Mouse (Mus musculus): ENCODE data around the gene Zfp266. TPM values are rescaled to one million over a fixed set of nuclear protein-coding genes. Genes with fewer than 3 reads are reported as not detected.
"Not testable (repeated sequence)": the region's sequence is repeated elsewhere in the genome, so short reads cannot be mapped to it uniquely, and the experiment has no call there.

The Zfp266 gene
- total RNA-seq (2021), result 10 to 100 TPM; 16.6 to 18.4 TPM
- long read RNA-seq, experiment 1, full-length matches to known transcripts, result 3 of 8 reads
- long read RNA-seq, experiment 1, partial matches to known transcripts, result 0 of 8 reads
- long read RNA-seq, experiment 1, other reads (novel, unspliced or antisense), result 5 of 8 reads
- long read RNA-seq, experiment 2, full-length matches to known transcripts, result 7 of 13 reads
- long read RNA-seq, experiment 2, partial matches to known transcripts, result 0 of 13 reads
- long read RNA-seq, experiment 2, other reads (novel, unspliced or antisense), result 6 of 13 reads

DNA sequence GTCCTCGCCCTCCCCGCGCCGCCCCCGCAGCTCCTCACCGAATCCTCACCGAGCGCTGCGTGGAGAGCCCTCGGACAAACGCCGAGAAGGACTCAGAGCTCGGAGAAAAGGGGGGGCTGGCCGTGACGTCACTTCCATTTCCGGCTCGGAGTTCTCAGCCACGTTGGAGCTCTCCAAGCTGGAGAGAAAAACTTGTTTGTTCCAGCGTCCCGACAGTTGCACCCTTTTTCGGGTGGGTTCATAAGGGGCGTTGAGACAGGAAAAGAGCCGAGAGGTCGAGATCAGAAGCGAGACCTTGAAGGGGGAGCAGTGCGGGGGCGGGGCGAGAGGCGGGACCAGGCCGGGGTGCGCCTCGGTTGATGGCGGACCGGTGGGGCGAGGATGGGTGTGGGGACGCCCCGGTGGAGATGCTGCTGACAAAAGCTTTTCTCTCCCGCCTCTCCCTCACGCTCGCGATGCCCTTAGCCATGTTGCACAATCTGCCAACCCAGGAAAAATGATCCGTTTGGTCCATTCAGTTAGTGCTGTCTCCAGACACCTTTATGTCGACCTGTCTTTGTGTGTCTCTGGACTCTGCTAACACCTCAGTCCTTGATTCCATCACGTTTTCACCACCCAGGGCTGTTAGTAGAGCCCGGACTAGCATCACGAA is at the start of gene Zfp266:
Gene Zfp266, minus strand, starts transcription at position 112 of the 652 bp plus-strand sequence.
- DNase-seq, result peak; percentile 94
- Histone ChIP-seq H3K4me3 (peak within 1 kb of the TSS; percentile 98), H3K27ac (peak within 1 kb of the TSS; percentile 98)
- no peak for TF ChIP-seq CTCF (IDR thresholded peaks at IDR 0.05)
- intact Hi-C loops (cut with DNase I), result no loop called here

DNA sequence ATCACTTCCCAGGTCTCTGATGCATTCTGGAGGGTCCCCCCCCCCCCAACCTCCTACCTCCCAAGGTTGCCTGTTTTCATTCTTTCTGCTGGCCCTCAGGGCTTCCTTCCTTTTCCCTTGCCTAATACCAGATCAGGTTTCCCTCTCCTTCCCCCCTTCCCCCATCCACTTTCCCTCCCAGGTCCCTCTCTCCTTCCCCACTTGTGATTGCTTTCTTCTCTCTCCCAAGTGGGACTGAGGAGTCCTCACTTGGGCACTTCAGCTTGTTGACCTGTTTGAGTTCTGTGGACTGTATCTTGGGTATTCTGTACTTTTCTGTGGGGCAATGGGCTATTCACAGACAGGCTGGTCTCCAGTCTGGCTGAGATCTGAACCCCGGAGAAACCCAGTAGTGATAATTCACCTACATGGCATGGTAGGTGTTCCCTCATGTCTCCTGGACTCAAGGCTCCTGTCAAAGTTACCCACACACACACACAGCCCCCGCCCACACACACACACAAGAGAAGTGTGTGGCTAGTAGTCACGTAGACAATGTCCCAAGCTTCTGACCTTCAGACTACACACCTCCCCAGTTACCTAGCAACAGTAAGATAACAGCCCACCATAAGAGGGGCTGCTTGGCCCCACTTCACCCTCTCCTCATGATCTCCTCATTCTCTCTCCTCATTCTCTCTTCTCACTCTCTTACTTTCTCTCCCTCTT is 44.3 kb upstream of the Zfp266 start:
- H3K4me3 ChIP-seq; H3K27ac ChIP-seq; intact Hi-C loops (cut with DNase I); DNase-seq: not testable (repeated sequence)

DNA sequence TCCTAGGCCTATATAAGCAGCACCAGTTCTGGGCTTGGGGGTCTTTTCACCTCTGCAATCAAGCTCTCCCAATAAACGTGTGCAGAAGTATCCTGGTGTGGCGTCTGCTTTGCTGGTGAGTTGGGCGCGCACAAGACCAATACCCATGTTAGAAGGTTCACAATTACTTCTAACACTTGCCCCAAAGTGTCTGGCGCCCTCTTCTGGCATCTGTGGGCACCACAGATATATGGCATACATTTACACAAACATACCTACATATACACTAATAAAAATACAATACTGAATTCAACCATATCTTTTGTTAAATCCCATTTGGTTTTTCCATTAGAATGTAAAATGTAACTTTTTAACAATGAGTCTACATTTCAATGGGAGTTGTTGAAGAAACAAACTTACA is 41.0 kb upstream of the Zfp266 start:
- no peak for TF ChIP-seq CTCF (IDR thresholded peaks at IDR 0.05)
- intact Hi-C loops (cut with DNase I), result no loop called here
- H3K4me3 ChIP-seq, result no peak overlapping the region
- DNase-seq, result no peak
- H3K27ac ChIP-seq, result no peak overlapping the region

- no peak for DNase-seq
- TF ChIP-seq CTCF (IDR thresholded peaks at IDR 0.05), result no peak
- Histone ChIP-seq H3K27ac (peak overlapping the region; percentile 77), H3K4me3 (no peak overlapping the region)
- intact Hi-C loops (cut with DNase I), result no loop called here
These were observed 31.5 kb upstream of the Zfp266 start for GRCm38 (mm10) chr9:20552698-20553097.

DNA sequence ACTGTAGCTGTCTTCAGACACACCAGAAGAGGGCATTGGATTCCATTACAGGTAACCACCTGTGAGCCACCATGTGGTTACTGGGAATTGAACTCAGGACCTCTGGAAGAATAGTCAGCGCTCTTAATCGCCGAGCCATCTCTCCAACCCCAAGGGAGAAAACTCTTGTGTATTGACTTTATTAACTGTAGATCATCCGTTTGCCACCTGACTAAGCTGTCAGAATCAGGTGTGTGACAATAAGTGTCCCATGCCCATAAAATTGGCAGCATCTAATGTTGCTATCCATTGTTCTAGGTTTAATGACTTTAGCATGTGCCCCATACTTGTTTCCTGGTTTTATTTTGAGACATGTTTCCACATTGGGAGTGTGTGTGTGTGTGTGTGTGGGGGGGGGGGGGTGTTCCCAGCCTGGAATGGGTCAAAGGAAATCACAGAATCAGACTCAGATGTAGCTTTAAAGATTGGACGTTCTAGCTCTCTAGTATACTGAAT is 30.6 kb upstream of the Zfp266 start:
- no peak for TF ChIP-seq CTCF (IDR thresholded peaks at IDR 0.05)
- H3K27ac ChIP-seq, result peak overlapping the region; percentile 77
- no peak overlapping the region for H3K4me3 ChIP-seq
- DNase-seq, result no peak
- intact Hi-C loops (cut with DNase I), result no loop called here

DNA sequence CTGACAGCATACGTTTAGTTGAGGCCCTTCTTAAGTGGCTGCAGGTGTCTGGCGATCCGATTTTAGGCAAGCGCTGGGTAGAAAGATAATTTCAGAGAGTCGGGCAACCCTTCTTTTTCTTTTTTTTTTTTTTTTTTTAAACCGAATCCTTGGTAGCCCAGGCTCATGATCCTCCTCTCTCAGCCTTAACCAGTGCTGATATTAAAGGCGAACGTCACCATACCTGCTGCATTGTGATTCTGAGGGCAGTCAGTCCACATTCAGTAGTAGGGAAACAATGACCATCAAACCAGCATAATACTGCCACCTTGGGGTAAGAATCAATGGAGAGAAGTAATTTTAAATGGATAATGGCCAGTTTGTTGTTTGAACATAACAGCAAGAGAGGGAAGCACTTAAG is 23.9 kb upstream of the Zfp266 start:
- intact Hi-C loops (cut with DNase I), result loop anchor here (2.0 kb wide), 1 partner anchor 36 kb away; the partner anchor contains the start of gene Zfp846
- peak; percentile 61 for TF ChIP-seq CTCF (IDR thresholded peaks at IDR 0.05)
- H3K27ac ChIP-seq, result peak overlapping the region; percentile 87
- peak overlapping the region; percentile 81 for H3K4me3 ChIP-seq
- no peak for DNase-seq

DNA sequence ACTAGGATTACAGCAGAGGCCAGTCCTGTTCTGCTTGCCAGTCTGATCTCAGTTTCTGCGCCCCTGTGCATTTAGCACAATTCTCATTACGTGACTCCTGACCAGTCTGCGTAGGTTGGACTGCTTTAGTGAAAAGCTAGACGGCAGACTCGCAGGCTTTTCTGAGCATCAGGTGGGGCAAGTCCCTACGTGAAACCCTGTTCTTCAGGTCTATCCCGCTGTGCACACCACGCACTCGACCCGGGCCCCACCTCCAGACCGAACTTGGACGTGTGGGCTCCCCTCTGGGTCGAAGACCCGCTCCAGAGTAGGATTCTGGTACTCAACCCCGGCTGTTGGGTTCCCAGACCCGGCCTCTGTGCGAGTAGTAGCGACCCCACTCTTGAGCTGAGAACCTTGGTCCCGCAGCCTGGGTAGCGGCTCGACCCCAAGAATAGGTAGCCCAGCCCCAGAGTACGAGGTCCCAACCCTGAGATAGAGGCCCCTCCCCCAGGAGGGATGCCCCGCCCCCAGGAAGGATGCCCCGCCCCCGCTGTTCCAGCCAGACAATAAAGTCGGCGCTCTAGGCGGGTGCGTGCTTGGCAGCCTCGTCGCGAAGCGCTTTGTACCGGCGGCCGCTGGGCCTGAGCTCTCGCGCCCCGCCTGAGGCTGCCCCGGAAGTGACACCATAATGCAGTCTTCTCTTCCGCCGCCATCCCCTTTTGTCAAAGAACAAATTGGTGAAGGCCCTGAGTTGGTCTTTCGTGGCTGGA is 23.0 kb upstream of the Zfp266 start:
- TF ChIP-seq CTCF (IDR thresholded peaks at IDR 0.05), result peak; percentile 25
- peak overlapping the region; percentile 87 for H3K27ac ChIP-seq
- peak overlapping the region; percentile 81 for H3K4me3 ChIP-seq
- peak; percentile 92 for DNase-seq
- intact Hi-C loops (cut with DNase I), result loop anchor here (2.0 kb wide), 1 partner anchor 37 kb away; the partner anchor contains the start of gene Zfp846

GRCm38 (mm10) chr9:20543496-20543895 is 22.3 kb upstream of the Zfp266 start:
- no peak for TF ChIP-seq CTCF (IDR thresholded peaks at IDR 0.05)
- no peak for DNase-seq
- peak overlapping the region; percentile 87 for H3K27ac ChIP-seq
- H3K4me3 ChIP-seq, result no peak overlapping the region
- intact Hi-C loops (cut with DNase I), result no loop called here

- no peak for DNase-seq
- intact Hi-C loops (cut with DNase I), result no loop called here
- no peak overlapping the region for H3K27ac ChIP-seq
- TF ChIP-seq CTCF (IDR thresholded peaks at IDR 0.05), result no peak
- H3K4me3 ChIP-seq, result no peak overlapping the region
These were observed 15.4 kb upstream of the Zfp266 start for GRCm38 (mm10) chr9:20536598-20536997.

GRCm38 (mm10) chr9:20534326-20534926 is 13.2 kb upstream of the Zfp266 start:
- no peak for TF ChIP-seq CTCF (IDR thresholded peaks at IDR 0.05)
- DNase-seq, result peak; percentile 37
- Histone ChIP-seq H3K27ac (no peak overlapping the region), H3K4me3 (peak overlapping the region; percentile 34)
- intact Hi-C loops (cut with DNase I), result no loop called here

DNA sequence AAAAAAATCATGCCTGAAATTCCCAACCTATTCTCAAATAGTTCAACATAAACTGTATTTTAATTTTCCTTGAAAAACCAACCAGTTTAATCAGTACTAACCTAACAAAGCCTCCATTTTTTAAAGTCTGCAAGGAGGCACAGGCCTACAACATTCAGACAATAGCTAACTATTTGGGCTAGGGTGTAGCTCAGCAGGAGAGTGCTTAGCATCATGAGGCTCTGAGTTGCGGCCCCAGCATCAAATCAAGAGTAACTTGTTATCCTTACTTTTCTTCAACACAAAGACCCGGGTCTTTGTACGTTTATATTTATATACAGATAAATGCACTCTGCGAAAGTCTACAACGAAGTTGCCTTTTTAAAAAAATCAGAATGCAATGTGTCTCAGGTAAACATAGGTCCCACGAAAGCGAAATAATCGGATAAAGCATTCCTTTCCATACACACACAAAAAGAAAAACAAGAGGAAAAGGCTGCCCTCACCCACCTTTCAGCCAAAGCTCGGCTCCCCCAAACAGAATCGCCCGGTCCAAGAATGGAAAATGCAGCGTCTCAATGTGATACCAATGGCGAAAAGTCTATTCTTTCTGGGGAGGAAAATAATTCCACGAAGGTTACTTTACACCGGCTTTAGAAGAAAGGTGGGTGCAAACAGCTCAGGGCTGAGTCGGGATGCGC is 546 bp downstream of the Zfp266 start:
- no peak for DNase-seq
- intact Hi-C loops (cut with DNase I), result no loop called here
- no peak for TF ChIP-seq CTCF (IDR thresholded peaks at IDR 0.05)
- Histone ChIP-seq H3K27ac (peak overlapping the region; percentile 98), H3K4me3 (peak overlapping the region; percentile 98)
